Mouse (Mus musculus): ENCODE data around the gene Olfr702. TPM values are rescaled to one million over a fixed set of nuclear protein-coding genes. Genes with fewer than 3 reads are reported as not detected.

Olfr702 gene
- polyA plus RNA-seq (2014; fragmentation: Illumina TruSeq; extraction: RNeasy Lipid Tissue Mini Kit (QIAGEN cat#74804); ENCODE audit: low read depth, low replicate concordance): not detected

DNA sequence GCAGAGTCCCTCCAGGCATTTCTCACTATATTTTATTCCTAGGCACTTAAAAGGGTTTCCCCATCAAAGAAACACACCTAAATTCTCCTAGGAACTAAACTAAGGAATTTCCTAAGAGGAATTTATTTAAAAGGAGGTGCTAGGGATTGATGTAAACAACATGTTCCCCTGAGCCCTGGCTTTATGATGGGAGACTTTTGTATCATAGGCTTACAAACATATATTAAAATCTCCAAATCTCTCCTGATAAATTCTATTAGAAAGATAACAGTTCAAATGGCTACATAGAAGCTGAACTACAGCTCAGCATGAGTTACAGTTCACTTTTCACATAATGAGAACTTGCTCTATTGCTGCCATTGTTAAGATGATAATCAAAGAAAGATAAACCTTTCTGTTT is at the start of gene Olfr702:
Gene Olfr702 (minus strand): TSS at position 101 of the 400 bp plus-strand sequence.

DNA sequence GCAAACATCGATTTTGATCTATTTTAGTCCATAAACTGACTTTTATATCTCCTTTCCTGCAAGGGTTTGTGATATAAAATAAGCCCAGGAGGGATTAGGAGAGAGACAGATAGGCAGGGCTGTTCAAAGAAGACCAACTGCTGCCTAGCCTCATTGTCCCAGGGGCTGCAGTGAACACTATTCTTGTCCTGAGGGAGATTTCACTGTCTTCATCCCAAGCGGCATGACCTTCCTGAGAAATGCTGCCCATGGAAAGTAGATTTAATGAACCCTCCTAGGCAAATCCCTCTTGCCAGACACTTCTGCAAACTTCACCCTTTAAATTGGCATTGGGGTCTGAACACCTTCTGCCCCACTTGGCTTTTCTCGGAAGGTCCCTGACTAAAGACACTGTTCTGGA is 43.1 kb upstream of the Olfr702 start, which contains the start of gene Olfr705:
Gene Olfr705 (minus strand): TSS at position 101 of the 400 bp plus-strand sequence.

DNA sequence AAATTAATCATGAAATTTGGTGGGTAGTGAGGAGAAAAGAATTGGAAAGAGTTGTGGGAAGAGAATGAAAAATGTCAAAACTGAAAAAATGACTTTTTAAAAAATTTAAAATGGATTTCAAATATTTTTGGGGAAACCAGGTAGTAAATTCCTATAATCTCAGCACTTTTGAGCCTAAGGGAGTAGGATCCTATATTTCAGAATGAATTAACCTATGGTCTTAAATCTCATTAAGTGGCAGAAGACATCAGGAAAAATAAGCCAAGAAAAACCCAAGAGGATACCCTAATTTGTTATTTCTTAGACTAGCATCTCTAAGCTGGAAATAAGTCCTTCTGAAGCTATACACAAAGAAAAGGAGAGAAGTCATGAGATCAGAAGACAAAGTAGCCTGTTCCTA is 29.2 kb upstream of the Olfr702 start, which contains the start of gene Olfr704:
Gene Olfr704 (plus strand): TSS at position 301 of the 400 bp plus-strand sequence.

DNA sequence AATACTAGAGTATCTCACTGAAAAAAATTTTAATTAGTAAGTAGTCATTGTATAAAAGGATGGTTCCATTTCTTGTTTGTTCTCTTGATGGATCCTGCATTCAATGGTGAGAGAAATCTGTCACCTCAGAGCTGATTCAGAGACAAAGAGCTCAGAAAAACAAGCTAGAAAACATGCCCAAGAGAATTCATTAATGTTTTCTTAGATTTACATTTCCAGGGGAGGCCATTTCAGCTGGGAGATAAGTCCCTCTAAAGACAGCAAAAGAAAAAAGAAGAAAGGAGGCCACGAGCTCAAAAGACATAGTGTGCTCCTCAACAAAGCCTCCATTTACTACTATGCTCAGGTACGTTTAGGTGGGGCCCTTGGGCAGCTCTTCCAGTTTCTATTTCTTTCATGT is 9.4 kb upstream of the Olfr702 start, which contains the start of gene Olfr703:
Gene Olfr703 (plus strand): TSS at position 301 of the 400 bp plus-strand sequence.

DNA sequence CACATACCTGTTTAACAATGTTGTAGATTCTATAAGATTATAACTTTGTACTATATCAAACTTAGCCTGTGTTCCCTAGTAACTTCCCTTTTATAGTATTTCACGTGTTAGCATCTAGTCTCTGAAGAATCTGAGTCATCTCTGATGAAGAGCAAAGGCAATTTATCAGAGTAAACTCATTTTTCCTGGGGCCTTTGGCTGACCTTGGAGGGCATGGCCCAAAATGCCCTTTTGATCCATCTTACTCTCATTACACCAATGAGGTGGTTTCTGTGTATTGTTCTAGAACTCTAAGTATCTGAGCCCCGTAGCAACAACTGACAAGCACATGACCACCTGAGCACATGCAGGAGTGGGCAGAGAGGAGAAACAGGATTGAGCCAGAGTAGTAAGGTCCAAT is 19.9 kb downstream of the Olfr702 start, which contains the start of gene Olfr701:
Gene Olfr701 (plus strand): TSS at position 301 of the 400 bp plus-strand sequence.

DNA sequence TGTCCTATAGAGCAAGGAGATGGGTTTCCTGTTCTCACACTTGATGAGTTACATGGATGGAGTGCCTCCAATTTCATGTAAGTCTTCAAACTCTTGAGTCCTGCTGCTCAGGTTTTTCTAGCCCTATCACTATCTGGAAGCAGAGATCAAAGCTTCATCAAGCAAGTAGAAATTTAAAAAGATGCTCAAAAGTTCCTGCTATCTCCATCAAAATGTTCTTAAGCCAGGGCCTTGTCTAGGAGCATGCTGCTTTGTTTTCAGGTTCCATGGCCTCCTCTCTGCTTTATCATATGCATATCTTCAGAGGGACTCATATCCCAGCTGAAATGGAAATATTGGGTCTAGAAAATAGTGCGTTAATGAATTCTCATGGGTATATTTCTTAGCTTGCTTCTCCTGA is 25.0 kb downstream of the Olfr702 start, which contains the start of gene Olfr700:
Gene Olfr700 (minus strand): TSS at position 101 of the 400 bp plus-strand sequence.

DNA sequence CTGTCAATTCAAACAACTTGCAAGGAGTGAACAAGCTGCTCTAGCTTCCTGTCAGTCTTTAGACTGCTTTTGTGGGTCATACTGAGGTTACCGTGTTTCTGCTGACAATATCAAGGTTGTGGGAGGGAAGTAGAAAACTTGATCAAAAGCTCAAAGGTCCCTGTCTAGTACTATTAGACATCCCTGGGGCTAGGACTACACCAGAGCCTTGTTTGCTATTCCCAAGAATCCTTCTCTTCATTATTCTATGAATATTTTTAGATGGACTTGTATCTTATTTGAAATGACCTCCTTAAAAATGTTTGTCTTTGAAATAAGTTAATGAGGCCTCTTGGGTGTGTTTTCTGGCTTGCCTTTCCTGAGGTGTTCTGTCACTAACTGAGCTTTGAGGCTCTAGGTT is 40.6 kb downstream of the Olfr702 start, which contains the start of gene Olfr699:
Gene Olfr699 (minus strand): TSS at position 101 of the 400 bp plus-strand sequence.

Other genes with a start within 250 kb of the Olfr702 start
- gene Olfr693, start 153.3 kb downstream of the Olfr702 start, polyA plus RNA-seq (2014; fragmentation: Illumina TruSeq; extraction: RNeasy Lipid Tissue Mini Kit (QIAGEN cat#74804); ENCODE audit: low read depth, low replicate concordance): not detected
- not detected for gene Olfr694, start 142.1 kb downstream of the Olfr702 start, polyA plus RNA-seq (2014; fragmentation: Illumina TruSeq; extraction: RNeasy Lipid Tissue Mini Kit (QIAGEN cat#74804); ENCODE audit: low read depth, low replicate concordance)
- gene Olfr695, start 117.5 kb downstream of the Olfr702 start, polyA plus RNA-seq (2014; fragmentation: Illumina TruSeq; extraction: RNeasy Lipid Tissue Mini Kit (QIAGEN cat#74804); ENCODE audit: low read depth, low replicate concordance): not detected
- gene Olfr697, start 91.5 kb downstream of the Olfr702 start, polyA plus RNA-seq (2014; fragmentation: Illumina TruSeq; extraction: RNeasy Lipid Tissue Mini Kit (QIAGEN cat#74804); ENCODE audit: low read depth, low replicate concordance): not detected
- gene Olfr698, start 78.5 kb downstream of the Olfr702 start, polyA plus RNA-seq (2014; fragmentation: Illumina TruSeq; extraction: RNeasy Lipid Tissue Mini Kit (QIAGEN cat#74804); ENCODE audit: low read depth, low replicate concordance): not detected
- not detected for gene Olfr699, start 40.7 kb downstream of the Olfr702 start, polyA plus RNA-seq (2014; fragmentation: Illumina TruSeq; extraction: RNeasy Lipid Tissue Mini Kit (QIAGEN cat#74804); ENCODE audit: low read depth, low replicate concordance)
- not detected for gene Olfr700, start 25.1 kb downstream of the Olfr702 start, polyA plus RNA-seq (2014; fragmentation: Illumina TruSeq; extraction: RNeasy Lipid Tissue Mini Kit (QIAGEN cat#74804); ENCODE audit: low read depth, low replicate concordance)
- not detected for gene Olfr701, start 19.8 kb downstream of the Olfr702 start, polyA plus RNA-seq (2014; fragmentation: Illumina TruSeq; extraction: RNeasy Lipid Tissue Mini Kit (QIAGEN cat#74804); ENCODE audit: low read depth, low replicate concordance)
- gene Olfr703, start 9.5 kb upstream of the Olfr702 start, polyA plus RNA-seq (2014; fragmentation: Illumina TruSeq; extraction: RNeasy Lipid Tissue Mini Kit (QIAGEN cat#74804); ENCODE audit: low read depth, low replicate concordance): not detected
- gene Olfr704, start 29.3 kb upstream of the Olfr702 start, polyA plus RNA-seq (2014; fragmentation: Illumina TruSeq; extraction: RNeasy Lipid Tissue Mini Kit (QIAGEN cat#74804); ENCODE audit: low read depth, low replicate concordance): not detected
- gene Olfr705, start 43.0 kb upstream of the Olfr702 start, polyA plus RNA-seq (2014; fragmentation: Illumina TruSeq; extraction: RNeasy Lipid Tissue Mini Kit (QIAGEN cat#74804); ENCODE audit: low read depth, low replicate concordance): not detected
- gene Olfr706, start 54.3 kb upstream of the Olfr702 start, polyA plus RNA-seq (2014; fragmentation: Illumina TruSeq; extraction: RNeasy Lipid Tissue Mini Kit (QIAGEN cat#74804); ENCODE audit: low read depth, low replicate concordance): not detected
- gene Olfr707, start 67.3 kb upstream of the Olfr702 start, polyA plus RNA-seq (2014; fragmentation: Illumina TruSeq; extraction: RNeasy Lipid Tissue Mini Kit (QIAGEN cat#74804); ENCODE audit: low read depth, low replicate concordance): not detected
- not detected for gene Olfr1532-ps1, start 74.1 kb upstream of the Olfr702 start, polyA plus RNA-seq (2014; fragmentation: Illumina TruSeq; extraction: RNeasy Lipid Tissue Mini Kit (QIAGEN cat#74804); ENCODE audit: low read depth, low replicate concordance)
- gene Olfr709-ps1, start 98.3 kb upstream of the Olfr702 start, polyA plus RNA-seq (2014; fragmentation: Illumina TruSeq; extraction: RNeasy Lipid Tissue Mini Kit (QIAGEN cat#74804); ENCODE audit: low read depth, low replicate concordance): not detected
- gene Olfr710, start 114.4 kb upstream of the Olfr702 start, polyA plus RNA-seq (2014; fragmentation: Illumina TruSeq; extraction: RNeasy Lipid Tissue Mini Kit (QIAGEN cat#74804); ENCODE audit: low read depth, low replicate concordance): not detected
- gene Olfr6, start 130.0 kb upstream of the Olfr702 start, polyA plus RNA-seq (2014; fragmentation: Illumina TruSeq; extraction: RNeasy Lipid Tissue Mini Kit (QIAGEN cat#74804); ENCODE audit: low read depth, low replicate concordance): not detected
- not detected for gene Olfr711, start 141.6 kb upstream of the Olfr702 start, polyA plus RNA-seq (2014; fragmentation: Illumina TruSeq; extraction: RNeasy Lipid Tissue Mini Kit (QIAGEN cat#74804); ENCODE audit: low read depth, low replicate concordance)
- gene Olfr2, start 172.2 kb upstream of the Olfr702 start, polyA plus RNA-seq (2014; fragmentation: Illumina TruSeq; extraction: RNeasy Lipid Tissue Mini Kit (QIAGEN cat#74804); ENCODE audit: low read depth, low replicate concordance): not detected
- gene Olfr713, start 197.3 kb upstream of the Olfr702 start, polyA plus RNA-seq (2014; fragmentation: Illumina TruSeq; extraction: RNeasy Lipid Tissue Mini Kit (QIAGEN cat#74804); ENCODE audit: low read depth, low replicate concordance): not detected
- gene Olfr714, start 237.1 kb upstream of the Olfr702 start, polyA plus RNA-seq (2014; fragmentation: Illumina TruSeq; extraction: RNeasy Lipid Tissue Mini Kit (QIAGEN cat#74804); ENCODE audit: low read depth, low replicate concordance): not detected

Measured in liver, adult 10 weeks (tissue).